Mouse (Mus musculus): ENCODE measurements at regions not wholly inside any gene's neighbourhood (a gene's known extent, or its start where the extent isn't known, plus 50 kb on each side); places are given as distances from the start of the nearest gene placed in this dataset.

DNA sequence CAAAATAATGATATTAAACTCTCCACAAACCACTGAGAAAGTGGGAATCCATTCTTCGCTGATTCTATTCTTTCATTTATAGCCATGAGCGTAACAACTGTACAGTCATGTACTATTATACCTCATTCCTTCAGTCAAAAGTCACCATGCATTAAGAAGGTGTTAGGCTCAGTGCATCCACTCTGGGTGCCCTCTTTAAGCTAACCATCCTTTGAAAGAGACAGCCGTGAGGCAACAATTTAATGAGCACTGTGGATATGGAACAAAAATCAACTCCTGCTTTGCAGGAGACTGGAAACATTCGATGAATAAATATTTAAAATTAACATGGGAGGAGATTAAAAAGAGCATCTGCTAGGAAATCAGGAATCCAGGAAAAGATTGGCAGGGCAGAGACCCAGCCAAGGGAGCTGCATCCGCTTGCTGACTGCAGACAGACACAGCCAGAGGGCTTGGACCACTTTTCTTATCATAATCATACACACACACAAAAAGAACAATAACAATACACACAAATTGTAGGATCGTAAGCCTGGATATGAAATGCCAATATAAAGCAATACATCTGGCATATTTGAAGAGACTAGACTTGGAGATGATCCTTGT is 309.2 kb upstream of the Negr1 start:
- no peak for DNase-seq (ENCODE audit: low spot score in 2 of 2)

GRCm38 (mm10) chr3:156253172-156253934 is 308.2 kb upstream of the Negr1 start:
- DNase-seq (ENCODE audit: low spot score in 2 of 2): no peak

DNA sequence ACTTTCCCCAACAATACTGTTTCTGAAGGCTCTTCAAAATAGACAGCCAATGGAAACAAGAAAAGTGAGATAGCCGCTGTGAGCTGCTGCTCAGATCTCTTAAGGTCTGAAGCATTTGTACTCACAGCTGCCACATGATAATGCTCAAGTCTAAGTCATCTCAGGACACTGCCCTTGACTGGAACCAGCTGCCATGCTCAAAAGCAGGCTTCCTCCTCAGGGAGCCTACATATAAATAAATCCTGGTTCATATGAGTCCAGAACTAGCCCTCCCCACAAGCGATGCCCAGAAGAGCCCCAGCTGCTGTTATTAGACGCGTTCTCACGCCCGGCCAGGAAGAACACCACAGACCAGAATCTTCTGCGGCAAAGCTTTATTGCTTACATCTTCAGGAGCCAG is 304.9 kb upstream of the Negr1 start:
- no peak for DNase-seq (ENCODE audit: low spot score in 2 of 2)

DNA sequence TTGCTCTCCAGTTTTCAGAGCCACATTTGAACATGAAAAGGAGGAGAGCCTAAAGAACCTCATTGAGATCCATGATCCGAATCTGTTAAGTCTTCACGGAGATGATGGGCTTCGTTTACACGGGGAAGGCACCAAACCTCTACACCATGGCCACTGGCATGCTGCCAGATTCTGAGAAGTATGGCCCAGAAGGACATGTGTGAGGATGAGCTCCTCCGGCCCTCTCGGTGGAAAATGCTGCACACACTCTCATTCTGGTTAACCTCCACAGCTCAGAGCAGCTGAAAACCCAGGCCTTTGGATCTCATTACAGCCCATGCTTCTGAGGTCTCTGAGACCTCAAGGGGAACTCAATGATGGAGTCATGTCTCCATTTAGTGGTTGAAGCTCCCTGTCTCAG is 296.9 kb upstream of the Negr1 start:
- DNase-seq (ENCODE audit: low spot score in 2 of 2): no peak

- DNase-seq (ENCODE audit: low spot score in 2 of 2): no peak
Measured at GRCm38 (mm10) chr3:156267727-156268126, 293.9 kb upstream of the Negr1 start.

DNA sequence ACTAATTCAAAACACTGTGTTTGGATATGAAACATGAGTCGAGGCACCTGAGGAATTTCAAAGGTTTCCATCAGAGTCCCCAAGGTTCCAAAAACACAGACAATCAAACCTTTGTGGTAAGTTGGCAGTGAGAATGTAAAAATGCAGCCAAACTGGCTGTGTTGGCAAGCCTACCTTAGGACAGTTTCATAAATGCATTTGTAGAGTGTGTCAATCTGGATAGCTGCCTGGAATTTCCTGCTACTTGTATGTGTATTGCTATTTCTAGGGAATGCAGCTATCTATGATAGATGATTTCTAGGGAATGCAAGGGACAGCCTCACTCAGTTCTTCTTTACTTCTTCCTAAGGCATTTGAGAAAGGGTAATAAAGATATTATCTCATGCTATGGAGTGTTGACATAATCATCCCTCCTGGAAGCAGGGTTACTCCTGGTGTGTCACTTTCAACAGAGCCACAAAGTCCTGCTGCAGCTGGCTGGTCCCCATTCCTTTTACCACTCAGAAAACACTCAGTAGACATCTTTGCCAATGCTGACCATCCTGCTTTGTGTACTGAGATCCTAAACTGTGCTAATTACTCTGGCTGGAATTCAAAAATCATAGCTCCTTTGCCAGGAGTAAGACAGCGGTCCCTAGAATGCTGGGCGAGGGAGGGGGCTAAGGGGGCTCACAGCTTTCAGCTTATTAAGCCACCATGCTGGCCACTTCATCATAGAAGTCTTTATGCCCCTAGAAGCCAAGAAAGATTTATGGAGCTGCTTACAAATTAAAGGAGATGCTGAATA is 261.4 kb upstream of the Negr1 start:
- peak; percentile 2 to 33 for DNase-seq (ENCODE audit: low spot score in 2 of 2)

- DNase-seq (ENCODE audit: low spot score in 2 of 2): no peak
Measured at GRCm38 (mm10) chr3:156301302-156301701, 260.3 kb upstream of the Negr1 start.

DNA sequence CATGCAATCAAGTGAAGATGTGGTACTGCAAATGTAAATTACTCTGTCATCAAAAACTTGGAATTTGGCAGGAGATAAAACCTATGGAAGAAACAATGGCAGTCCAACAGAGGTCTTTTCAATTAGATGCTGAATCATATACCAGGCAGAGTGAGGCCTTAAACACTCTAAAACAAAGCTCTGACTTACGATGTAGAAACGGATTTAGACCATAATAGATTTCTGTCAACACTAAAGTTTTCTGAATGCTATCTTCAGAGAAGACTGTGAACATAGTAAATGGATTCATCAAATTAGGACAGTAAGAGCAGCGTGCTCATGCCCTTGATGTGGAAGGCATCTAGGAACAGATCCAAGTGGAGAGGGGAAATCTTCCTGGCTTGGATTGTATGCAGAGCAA is 259.8 kb upstream of the Negr1 start:
- DNase-seq (ENCODE audit: low spot score in 2 of 2): no peak

DNA sequence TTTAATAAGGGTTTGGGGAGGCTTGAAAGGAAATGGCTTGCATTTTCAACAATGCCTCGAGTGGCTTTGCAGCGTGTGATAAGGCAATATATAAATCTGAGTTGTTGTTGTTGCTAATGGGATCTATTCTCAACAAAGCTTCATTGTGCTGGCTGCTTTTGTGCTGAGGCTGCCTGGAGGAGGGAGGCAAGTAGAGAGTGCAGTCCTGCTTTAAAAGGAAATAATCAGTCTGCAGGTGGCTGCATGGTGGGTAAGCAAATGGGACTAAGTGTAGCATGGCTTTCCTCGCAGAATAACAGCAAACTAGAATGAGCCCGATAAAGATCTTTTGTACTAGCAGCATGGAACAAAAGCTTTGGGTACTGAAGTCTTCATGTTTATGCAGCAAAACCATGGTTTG is 257.4 kb upstream of the Negr1 start:
- DNase-seq (ENCODE audit: low spot score in 2 of 2): no peak

GRCm38 (mm10) chr3:156305064-156305463 is 256.5 kb upstream of the Negr1 start:
- DNase-seq (ENCODE audit: low spot score in 2 of 2): no peak

DNA sequence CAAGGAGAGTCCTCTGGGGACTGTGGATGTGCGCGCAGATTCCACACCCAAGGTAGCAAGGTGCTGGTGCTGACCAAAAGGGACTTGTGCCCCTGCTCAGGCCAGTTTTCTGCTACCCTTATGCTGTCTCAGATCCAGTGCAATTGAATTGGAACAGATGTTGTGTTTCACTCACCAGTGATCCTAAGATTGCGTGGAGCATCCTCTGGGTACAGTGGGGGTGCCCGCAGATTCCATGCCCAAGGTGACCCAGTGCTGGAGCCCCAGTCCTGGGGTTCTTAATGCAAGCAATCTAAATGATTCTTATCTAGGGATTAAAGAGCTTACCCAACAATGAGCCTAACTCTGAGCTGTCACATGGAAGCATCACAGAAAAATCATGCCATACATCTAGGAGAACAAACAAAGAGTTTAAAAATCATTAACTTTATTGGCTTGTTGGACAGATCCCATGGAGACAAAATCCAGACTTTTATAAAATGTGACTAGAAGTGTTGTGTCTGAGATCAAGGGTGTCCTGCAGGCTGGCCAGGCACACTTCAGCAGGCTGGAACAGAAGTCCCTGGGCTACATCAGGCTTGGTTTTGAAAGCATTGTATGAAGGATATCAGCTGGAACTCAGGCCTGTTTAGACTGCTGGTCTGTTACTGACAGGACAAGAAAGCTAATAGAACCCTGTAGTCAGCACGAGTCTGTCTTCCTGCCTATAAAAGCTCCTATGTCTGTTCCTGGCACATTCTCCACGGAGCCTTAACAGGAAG is 226.4 kb upstream of the Negr1 start:
- no peak for DNase-seq (ENCODE audit: low spot score in 2 of 2)

GRCm38 (mm10) chr3:156341484-156341883 is 220.1 kb upstream of the Negr1 start:
- no peak for DNase-seq (ENCODE audit: low spot score in 2 of 2)

DNA sequence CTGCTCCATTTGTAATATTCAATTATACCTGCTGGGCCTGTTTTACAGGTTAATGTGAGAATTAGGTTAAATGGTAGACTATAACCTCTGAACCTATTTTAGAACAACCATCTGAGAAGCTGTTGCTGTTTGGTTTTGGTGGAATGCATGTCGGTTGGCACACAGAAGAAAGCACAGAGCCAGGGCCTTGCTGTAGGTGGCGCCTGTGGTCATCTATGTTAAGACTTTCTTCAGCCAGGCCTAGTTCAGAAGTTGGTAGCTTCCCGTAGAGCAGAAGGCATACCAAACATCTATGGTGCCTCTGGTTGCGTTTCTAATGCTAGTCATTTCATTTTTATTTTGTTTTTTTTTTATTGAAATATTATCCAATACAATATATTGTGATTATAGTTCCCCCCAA is 209.9 kb upstream of the Negr1 start:
- DNase-seq (ENCODE audit: low spot score in 2 of 2): no peak

- no peak for DNase-seq (ENCODE audit: low spot score in 2 of 2)
Measured at GRCm38 (mm10) chr3:156353430-156353829, 208.2 kb upstream of the Negr1 start.

DNA sequence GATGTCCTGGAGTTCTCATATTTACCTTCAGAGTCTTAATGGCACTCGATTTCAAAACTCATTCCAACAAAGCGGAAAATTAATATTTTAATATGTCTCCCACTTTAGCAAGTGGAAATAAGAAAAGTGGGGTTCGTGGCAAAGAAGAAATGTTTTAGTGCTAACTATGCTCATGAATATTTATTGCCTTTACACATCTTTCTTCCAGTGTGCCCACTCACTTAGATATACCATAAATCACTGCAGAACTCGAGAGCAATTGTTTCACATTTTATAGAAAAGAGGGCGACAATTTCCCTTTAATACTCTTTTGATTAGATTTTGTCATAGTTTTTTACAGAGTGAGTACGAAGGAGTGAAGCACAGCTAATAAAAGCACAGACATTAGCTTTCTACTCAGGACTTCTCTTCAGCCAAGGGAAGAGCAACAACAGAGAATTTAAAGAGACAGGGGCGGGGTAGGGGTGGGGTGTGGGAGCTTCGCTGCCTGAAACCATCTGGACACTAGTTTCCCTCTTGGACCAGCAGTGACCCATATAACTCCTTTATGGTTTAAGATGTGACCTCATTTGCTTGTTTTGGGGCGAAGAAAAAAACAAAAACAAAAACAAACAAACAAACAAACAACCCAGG is 207.6 kb upstream of the Negr1 start:
- no peak for DNase-seq (ENCODE audit: low spot score in 2 of 2)

GRCm38 (mm10) chr3:156368669-156369343 is 192.8 kb upstream of the Negr1 start:
- DNase-seq (ENCODE audit: low spot score in 2 of 2): no peak

DNA sequence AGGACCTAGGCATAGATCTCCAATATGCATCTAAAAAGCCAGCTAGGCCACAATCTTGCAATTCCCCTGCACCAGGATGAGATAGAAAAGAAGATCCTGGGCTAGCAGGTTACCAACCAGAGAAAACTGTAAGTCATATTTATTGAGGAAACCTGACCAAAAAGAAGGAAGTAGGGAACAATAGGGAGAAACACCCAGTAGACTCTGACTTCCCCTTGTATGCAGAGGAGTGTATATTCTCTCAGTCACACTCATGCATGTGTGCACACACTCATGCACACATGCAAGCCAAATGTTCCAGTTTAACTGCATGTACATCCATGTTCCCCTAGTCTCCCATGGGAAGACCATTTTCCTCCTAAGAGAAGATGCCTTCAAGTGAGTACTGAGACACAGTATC is 184.9 kb upstream of the Negr1 start:
- DNase-seq (ENCODE audit: low spot score in 2 of 2): no peak

DNA sequence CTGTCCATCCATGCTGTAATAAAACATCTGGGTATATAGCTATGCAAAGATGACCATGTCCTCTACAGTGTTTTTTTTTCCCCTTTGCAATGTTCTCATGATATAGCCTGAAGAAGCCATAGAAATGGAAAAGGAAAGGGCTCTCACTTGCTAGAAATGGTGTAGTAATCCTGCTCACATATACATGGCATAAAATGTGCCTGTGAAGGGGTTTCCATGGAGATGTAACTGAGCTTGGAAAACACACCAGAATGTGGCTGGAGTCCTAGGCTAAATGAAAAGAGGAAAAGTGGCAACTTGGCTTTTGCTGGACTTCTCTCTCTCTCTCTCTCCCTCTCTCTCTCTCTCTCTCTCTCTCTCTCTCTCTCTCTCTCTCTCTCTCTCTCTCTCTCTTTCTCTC is 178.7 kb upstream of the Negr1 start:
- no peak for DNase-seq (ENCODE audit: low spot score in 2 of 2)

- no peak for DNase-seq (ENCODE audit: low spot score in 2 of 2)
Measured at GRCm38 (mm10) chr3:156406136-156406535, 155.5 kb upstream of the Negr1 start.

GRCm38 (mm10) chr3:156407112-156407511 is 154.5 kb upstream of the Negr1 start:
- DNase-seq (ENCODE audit: low spot score in 2 of 2): no peak

GRCm38 (mm10) chr3:156410126-156410525 is 151.5 kb upstream of the Negr1 start:
- no peak for DNase-seq (ENCODE audit: low spot score in 2 of 2)

Data from layer of hippocampus, adult 18-20 months (tissue).